Mouse (Mus musculus): Measurements from ENCODE around the gene Slc36a2.
"Not testable (repeated sequence)": the region's sequence is repeated elsewhere in the genome, so short reads cannot be mapped to it uniquely, and the experiment has no call there.

Slc36a2 gene

DNA sequence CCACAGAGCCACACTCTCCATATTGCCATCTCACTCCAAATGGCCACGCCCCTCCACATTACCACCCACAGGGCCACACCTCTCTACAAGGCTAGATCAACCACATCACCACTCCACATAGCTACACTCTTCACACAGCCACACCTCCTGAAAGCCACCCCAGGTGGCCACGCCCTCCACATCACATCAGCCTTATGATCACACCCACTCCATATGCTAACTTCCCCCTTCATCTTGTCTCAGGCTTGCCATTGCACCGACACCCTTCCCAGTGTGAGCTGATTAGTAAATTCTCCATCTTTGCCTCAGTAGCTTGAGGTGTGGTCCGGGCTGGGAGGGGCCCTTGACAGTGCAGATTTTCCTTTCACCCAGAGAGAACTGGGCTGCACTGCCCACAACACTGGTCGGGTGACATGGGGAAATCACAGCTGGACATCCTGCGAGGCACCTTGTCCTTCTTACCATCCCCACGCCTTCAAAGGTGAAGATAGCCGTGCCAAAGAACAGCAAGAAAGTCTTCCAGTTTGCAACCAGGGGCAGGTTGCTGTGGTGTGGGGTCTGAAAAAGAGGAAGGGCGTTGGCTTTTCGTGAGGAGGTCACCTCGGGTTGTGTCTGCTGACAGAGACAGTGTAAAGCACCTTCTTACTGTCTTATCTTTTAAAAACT is 53.7 kb downstream of the Slc36a2 start:
- peak in 1 of 2 experiments; percentile 47 for DNase-seq

DNA sequence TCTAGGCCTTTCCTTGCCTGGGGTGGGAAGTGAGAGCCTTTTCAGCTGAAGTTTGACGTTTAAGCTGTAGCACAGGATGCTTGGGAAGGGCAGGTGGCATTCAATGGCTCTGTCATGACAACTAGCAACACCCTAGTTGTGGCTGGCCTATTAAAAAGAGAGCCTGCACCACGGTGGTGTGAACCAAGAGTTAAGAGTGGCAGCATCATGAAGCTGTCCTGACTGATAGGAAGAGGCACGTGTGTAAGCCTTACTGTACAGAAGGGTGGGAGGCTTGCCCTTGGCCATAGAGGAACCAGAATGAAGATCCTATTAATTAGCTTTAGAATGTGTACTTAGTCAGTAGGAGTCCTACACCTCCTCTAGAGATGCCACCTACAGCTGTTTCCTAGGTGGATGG is 56.5 kb downstream of the Slc36a2 start:
- DNase-seq, result no peak

DNA sequence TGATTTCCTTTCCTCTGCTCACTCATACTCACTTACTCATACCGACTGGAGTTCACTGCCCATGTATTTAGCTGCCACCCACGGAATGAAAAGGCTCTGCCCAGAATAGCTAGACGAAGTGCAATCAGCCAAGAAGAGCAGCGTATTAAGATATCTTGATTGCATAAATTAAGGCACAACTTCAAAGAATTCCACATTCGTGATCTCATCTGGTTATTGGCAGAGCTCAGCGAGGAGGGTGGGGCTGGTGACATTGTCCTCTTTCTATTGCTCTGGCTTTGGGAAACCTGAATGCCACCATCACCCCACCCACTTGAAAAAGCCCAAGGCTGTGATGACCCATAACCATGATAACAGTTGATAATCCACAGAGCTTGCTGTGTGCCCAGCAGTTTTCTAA is 56.9 kb downstream of the Slc36a2 start:
- no peak for DNase-seq

DNA sequence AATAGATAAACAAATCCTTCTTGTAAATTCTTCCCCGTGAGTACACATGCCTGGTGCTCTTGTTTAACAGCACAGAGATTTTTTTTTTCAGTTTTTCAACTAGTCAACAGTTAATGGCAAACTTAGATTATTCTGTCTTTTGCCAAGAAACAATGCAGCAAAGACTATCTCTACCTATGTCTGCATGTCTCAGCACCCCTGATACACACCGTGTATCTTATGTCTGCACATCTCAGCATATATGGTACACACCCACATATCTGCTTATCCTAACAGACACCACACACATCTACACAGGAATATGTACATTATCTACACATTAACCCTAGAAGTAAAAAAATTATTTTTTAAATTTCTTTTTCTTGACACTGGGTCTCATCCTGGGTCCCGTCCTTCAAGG is 58.2 kb downstream of the Slc36a2 start:
- DNase-seq, result no peak

DNA sequence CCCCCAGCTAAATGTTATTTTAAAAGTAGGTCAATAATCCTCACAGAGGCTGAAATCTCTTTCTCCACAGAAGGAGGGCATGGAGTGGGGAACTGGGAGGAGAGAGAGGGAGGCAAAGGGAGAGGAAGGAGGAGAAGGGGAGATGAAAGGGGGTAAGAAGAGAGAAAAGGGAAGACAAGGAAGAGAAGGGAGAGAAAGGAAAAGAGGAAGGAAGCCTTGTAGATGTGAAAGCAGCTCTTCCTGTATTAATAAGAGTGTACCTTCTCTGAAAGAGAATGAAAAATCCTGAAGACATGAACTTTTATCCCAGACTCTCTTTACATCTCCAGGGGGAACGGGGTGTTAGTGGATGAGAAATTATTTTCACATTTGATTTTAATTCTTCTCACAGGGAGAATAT is 63.4 kb downstream of the Slc36a2 start:
- DNase-seq, result no peak

DNA sequence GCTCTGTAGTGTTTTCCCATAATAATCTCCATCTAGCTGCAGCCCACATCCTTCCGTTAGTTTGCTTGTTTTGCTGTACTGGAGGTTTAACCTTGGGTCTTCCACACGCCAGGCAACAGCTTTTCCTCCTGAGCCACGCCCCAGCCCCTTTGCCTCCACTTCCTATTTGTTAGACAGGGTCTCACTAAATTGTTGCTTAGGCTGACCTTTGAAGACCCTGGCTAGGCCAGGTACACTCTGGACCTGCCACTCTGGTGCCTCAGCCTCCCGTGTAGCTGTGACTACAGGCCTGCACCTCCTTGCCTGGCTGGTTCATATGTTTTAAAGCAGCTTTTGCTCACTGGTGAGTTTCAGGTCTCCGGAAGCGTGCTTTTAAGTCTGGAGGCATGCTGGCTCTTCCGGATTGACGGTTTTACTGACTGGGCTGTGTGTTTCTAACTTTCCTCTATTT is 64.0 kb downstream of the Slc36a2 start:
- DNase-seq, result peak; percentile 83

DNA sequence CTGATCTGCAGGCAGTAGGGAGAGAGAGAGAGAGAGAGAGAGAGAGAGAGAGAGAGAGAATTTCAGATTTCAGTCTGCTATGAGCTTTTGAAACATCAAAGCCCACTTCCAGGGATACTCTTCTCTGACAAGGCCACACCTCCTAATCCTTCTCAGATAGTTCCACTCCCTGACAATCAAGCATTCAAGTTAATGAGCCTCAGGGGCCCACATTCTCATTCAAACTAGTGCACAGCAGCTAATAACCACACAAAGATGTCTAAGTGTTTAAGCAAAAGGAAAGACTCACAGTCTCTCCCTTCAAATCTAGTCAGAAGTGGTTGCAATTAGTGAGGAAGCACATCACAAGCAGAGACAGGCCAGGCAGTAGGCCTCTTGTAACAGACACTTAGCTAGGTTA is 64.6 kb downstream of the Slc36a2 start:
- no peak for DNase-seq

DNA sequence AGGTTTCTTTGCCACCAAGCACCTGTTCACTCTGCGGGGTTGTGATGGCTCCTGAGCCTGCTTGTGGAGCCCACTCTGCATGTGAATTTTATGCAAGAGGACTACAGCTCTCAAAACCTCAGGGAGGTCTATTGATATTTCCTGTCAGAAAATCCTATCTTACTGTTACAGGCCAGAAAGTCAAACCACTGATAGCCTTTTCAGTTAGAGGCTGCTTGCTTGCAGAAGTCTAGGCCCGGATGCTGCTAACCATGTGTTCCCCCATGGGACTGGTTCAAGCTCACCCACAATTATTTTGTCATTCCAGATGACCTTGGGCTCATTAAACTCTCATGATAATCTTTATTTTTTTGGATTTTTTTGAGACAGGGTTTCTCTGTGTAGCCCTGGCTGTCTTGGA is 67.8 kb downstream of the Slc36a2 start:
- DNase-seq, result no peak

DNA sequence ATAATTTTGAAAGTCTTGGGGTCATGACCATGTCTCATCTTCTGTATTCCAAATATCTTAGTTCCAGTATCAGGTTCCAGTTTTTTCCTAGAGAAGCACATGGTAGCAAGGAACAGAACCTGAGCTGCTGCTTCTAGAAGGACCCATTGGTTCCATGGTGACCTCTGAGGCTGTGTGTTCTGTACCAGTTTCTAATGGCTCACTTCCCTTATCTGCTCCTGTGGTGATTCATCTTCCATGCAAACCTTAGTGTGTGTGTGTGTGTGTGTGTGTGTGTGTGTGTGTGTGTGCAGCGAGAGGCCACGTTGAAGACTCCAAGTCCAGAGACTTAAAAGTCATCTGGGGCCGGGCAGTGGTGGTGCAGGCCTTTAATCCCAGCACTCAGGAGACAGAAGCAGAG is 68.9 kb downstream of the Slc36a2 start:
- no peak for DNase-seq

DNA sequence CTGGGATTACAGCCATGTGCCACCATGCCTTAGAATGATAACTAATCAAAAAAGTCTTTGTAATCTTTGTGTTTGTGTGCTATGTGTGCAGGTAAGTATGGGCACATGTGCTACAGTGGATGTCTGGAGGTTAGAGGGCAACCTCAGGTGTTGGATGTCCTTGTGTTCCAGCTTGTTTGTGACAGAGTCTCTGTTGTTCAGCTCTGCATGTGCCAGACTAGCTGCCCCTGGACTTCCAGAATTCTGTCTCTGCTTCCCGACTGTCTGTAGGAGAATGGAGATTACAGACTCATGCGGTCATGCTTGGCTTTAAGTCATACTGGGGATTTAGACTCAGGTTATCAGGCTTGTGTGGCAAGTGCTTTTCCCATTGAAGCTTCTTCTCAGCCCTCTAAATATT is 70.6 kb downstream of the Slc36a2 start:
- DNase-seq, result no peak

DNA sequence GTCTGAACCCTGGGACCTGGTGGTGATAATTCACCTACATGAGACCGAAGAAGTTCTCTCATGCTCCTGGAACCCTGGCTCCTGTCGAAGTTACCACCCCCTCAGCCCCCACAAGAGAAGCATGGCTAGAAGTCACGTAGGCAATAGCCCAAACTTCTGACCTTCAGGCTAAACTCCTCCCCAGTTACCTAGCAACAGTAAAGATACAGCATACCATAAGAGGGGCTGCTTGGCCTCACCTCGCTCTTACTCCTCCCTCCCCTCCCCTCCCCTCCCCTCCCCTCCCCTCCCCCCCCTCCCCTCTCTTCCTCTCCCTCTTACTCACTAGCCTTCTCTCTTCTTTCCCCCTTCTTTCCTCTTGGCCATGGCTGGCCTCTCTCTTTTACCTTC is 71.0 kb downstream of the Slc36a2 start:
- not testable (repeated sequence) for DNase-seq

DNA sequence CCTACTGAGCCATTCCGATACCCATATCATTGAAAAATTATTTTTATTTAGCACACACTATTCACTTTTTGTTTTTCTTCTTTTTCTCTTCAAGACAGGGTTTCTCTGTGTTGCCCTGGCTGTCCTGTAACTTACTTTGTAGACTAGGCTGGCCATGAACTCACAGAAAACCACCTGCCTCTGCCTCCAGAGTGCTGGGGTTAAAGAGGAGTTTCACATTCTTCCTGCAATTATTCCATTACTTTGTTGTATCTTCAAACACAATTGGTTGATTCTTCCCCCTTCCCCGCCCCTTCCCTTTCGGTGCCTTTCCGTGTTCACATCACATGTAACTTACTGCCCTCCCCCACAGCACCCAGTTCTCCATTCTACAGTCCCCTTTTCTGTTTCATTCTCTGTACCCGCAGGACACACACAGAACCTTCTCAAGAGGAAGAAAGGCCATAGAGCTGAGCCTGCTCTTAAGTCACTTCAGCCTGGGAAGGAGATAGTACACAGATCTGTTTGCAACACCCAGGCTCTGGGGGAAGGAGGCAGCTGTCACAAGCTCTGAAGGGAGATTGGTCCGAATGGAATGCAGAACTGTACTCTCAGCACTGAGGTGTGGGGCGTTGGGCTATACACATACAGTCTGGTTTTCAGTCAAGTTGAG is 71.5 kb downstream of the Slc36a2 start:
- DNase-seq, result peak; percentile 41 to 49

DNA sequence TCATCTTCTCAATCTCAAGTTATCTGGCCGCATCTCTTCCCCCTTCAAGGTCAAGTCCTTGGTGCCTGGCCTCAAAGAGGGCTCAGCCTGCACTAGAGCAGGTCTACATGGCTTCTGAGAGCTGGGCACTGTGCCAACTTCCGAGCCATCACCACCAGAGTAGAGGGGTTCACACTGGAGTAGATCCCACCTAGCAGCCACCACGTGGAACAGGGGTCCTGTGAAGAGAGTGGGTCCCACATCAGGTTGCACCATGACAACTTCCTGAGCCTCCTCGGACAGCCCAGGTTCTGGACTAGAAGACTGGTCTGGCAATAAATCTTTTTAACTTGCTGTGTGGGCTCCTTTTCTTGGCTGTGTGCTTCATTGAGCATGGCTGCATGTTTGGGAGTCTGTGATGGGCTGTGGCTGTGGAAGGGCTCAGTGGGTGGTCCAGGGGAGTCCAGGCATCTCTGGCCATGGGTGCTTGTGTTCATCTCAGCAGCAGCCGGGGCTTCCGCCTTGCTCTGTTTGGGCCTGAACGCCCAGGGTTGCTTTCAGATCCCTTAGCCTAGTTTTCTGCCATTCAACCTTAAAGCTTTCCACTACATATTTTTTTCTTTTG is 74.2 kb downstream of the Slc36a2 start:
- DNase-seq, result no peak

DNA sequence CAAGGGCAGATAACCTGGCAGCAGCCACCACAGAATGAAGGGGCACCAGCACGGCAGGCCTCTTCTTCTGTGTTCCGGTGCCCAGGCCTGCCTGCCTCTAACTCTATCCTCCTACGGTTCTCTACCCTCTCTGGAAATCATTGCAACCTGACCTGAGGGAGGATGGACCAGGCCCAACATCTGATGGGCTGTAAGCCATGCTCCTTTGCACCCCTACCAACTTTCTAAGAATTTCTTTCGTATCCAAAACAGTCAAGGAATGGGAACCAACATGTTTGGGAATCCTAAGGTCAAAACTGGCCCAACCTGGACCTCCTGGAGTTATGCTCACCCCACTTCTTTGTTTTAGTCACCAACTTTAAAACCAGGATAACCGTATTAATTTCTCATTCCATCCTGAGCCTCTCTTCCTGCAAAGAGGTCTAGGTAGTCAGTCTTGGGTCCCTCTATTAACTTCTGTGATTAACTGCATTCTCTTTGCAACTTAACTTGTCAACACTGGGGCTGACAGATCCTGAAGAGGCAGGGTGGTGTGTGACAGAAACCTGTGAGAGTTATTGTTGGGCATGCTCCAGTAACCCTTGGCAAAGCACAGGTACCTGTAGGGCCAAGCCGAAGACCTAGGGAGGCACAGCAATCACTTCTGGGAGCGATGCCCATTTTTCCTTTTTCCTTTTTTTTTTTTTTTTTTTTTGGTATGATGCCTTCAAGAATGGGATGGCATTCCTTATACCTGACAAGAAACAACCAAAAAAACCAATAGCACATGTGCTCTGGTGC is 75.2 kb downstream of the Slc36a2 start:
- DNase-seq, result no peak

All from thymus, postnatal 36 days (tissue).